Mouse (Mus musculus) layer of hippocampus, adult 9-10 months (tissue): Measurements from ENCODE around the gene Eef1a2.
"Not testable (repeated sequence)": the region's sequence is repeated elsewhere in the genome, so short reads cannot be mapped to it uniquely, and the experiment has no call there.

Experiments
- DNase-seq: peaks from one replicate; pipeline ENCODE4 v3.0.0; 2022; ENCODE audit warnings: low spot score

Gene Eef1a2

GRCm38 (mm10) chr2:181156248-181157121, at the start of gene Eef1a2:
Gene Eef1a2, minus strand, starts transcription at chr2:181157014.
- DNase-seq = no peak

DNA sequence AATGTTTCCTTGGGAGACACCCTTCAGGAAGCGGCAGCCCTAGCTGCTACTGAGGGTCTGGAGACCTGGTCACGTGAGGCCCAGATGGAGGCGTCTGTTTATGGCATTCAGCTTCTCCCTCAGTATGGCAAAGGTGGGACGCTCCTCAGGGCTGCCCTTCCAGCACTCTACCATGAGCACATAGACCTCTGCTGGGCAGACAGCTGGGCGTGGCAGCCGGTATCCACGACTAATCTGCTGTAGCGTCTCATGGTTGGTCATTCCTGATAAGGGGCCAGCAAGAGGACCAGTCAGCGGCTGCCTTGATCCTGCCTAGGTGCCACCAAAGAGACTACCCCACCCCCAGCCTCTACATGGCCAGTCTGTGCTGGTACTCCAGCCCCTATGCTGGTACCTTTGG, 49.3 kb upstream of the Eef1a2 start:
- no peak for DNase-seq

GRCm38 (mm10) chr2:181205678-181206077, 48.9 kb upstream of the Eef1a2 start:
- DNase-seq = no peak

DNA sequence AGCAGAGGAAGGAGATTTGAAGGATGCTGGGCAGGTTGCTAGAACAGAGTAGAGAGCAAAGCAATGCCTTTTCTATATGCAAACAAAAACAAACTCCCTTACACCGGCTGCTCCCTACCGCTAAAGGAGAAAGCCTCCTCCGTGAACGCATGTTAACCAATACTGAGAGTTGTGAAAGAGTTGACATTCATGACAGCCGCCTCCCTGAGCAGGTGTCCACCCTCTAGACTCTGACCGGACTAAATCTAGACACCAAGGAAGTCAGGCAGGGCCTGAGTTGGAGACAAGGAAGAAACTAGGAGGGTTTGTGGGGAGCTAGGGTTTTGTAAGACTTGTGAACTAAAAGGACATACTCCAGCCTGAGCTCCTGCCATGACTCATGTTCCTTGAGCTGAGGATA, 46.1 kb upstream of the Eef1a2 start:
- no peak for DNase-seq

DNA sequence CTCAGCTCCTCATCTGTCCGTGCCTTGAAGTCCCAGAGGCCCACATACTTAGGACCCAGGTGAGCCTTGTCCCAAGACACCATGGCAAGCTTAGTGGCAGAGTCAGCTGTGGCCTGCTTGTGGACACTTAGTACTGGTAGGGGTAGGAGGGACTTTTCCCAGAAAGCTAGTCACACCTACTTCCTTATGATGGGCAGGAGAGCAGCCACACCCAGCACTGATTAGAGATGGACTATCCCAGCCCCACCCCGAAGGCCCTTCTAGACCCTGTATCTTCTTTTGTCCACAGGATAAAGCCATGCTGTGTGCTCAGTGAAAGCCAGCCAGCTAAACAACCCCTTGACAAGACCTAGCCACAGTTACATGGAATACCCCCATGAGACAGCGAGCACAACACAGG, 45.6 kb upstream of the Eef1a2 start, which contains the start of gene Ptk6:
Gene Ptk6, minus strand, starts transcription at position 368 of the 400 bp plus-strand sequence.
- no peak for DNase-seq

GRCm38 (mm10) chr2:181201606-181202005, 44.8 kb upstream of the Eef1a2 start:
- no peak for DNase-seq

- DNase-seq = no peak
Measured at GRCm38 (mm10) chr2:181196628-181197300, 40.0 kb upstream of the Eef1a2 start.

GRCm38 (mm10) chr2:181193044-181193443, 36.2 kb upstream of the Eef1a2 start:
- no peak for DNase-seq

DNA sequence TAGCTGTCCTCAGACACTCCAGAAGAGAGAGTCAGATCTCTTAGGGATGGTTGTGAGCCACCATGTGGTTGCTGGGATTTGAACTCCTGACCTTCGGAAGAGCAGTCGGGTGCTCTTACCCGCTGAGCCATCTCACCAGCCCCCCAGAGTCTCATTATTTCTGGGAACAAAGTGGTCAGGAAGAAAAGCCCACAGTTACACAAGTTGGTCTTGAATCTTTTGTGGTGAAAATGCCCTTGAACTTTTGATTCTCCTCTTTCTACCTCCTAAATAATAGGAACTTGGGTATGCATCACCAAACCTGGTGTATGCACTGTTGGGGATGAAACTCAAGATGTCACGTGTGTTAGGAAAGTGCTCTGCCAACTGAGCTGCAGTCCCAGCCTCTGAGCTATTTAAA, 35.1 kb upstream of the Eef1a2 start:
- no peak for DNase-seq

DNA sequence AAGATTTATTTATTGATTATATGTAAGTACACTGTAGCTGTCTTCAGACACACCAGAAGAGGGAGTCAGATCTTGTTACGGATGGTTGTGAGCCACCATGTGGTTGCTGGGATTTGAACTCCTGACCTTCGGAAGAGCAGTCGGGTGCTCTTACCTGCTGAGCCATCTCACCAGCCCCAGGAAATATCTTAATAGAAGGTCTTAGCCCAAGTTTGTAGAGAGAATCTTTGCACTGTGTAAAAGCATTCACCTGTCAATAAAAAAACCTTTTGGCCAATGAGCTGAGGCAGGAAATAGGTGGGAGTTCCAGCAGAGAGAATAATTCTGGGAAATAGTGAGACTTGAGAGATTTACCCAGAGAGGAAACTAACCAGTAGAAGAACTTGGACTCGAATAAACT, 34.6 kb upstream of the Eef1a2 start:
- DNase-seq = not testable (repeated sequence)

DNA sequence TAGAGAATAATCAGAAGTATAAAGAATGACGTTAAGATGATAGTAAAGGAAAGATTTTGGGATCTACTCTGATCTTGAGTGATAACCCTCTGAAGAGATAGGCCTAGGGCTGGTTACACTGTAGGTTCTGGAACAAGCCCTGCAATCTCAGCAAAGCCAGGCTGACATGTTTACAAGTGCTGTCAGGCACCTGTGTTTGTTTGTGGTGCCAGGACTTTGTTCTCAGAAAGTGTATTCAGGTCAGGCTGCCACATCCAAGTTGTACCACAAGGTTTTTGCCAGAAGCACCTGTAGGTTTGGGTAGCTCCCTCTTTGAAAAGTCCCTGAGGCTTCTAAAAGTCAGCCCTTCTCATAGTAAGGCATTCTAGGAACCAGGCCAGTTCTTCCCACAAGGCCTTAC, 32.5 kb upstream of the Eef1a2 start:
- DNase-seq = no peak

- DNase-seq = no peak
Measured at GRCm38 (mm10) chr2:181188681-181189080, 31.9 kb upstream of the Eef1a2 start.

DNA sequence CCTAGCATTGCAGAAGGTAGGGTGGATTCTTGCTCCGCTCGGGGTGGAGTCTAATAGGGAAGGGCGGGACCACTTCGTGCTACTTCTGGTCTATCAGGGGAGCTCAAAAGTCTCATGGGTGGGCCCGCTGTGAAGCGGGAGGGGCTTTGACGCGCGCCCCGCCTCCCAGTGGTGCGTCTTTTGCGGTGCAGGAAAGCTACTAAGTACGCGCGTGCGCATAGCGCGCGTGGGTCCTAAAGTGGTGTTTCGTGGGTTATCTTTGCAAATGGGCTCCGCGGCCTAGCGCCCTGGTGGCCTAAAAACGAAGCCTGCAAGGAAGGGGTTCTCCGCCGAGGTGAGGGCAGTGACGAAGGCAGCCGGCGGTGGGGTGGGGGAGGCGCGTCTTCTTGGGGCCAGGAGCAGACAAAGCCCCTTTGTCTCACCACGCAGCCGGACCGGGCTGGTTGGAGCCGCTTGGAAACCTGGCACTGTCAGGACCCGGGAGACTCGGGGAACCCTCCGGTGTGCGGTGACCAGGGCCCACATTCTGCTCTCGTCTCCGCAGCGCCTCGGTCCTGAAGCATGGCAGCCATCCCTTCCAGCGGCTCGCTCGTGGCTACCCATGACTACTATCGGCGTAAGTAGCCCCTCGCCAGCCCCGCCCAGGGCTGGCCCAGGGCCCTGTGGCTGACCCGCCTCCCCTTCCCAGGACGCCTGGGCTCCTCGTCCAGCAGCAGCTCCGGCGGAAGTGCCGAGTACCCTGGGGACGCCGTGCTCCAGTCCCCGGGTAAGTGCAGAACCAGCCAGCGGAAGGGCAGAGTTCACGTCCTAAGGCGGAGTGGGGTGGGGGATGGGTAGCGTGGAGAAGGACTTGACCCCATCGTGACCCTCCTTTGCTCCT, 30.5 kb upstream of the Eef1a2 start, which contains the start of gene Ppdpf:
Gene Ppdpf, plus strand, starts transcription at position 127 of the 880 bp plus-strand sequence.
- peak; percentile 75 for DNase-seq

DNA sequence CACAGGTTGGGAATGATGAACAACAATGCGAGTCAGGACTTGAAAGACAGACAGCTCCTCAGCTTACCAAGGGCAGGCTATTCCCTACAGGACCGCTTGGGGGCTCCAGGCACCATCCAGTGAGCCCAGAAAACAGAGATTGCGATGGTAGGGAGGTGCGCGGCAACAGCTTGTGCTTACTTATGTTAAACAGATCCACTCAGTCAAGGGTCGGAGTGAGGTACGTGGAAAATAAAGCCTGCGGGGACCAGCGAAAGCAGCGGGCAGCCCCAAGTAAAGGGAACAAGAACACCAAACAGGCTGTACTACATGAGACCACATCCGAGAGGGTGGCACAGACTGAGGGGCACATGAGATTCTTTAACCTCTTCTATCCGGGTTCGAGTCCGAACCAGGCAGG, 29.8 kb upstream of the Eef1a2 start:
- DNase-seq = peak; percentile 86

GRCm38 (mm10) chr2:181180898-181181297, 24.1 kb upstream of the Eef1a2 start:
- no peak for DNase-seq

DNA sequence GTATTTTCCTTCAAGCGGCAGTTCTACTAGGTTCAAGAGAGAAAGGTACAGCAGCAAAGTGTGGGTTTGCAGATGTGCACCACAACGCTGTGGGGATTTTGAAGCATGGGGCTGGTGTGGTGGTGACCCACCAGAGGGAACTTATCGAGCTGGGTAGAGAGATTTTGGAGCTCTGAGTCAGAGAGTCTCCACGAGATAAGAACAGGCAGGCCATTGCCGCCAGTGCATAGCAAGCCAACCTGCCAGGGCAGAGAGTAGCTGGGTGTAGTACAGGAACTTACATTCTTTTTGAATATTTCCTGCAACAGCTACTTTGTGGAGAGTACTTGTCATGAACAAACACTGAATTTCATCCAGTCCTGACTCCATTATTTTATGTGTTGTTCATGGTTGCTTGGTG, 21.7 kb upstream of the Eef1a2 start:
- DNase-seq = no peak

DNA sequence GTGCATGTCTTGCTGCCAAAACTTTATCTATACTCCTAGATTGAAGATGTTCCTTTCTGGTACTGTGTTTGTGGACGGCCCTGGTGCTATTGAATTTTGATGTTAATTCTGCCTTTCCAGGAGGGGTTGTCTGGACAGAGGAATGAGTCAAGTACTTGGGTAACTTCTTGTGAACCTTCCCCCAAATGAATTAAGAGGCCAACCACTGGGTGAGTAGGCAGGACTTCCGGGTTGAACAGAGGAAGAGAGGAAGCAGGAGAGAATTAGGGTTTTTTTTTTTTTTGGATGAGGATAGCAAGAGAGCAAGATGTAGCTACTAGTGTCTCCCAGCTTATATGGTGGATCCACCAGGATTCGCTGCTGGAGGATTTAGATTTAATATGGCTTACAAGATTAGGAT, 21.2 kb upstream of the Eef1a2 start:
- no peak for DNase-seq

- DNase-seq = no peak
Measured at GRCm38 (mm10) chr2:181174646-181175045, 17.8 kb upstream of the Eef1a2 start.

DNA sequence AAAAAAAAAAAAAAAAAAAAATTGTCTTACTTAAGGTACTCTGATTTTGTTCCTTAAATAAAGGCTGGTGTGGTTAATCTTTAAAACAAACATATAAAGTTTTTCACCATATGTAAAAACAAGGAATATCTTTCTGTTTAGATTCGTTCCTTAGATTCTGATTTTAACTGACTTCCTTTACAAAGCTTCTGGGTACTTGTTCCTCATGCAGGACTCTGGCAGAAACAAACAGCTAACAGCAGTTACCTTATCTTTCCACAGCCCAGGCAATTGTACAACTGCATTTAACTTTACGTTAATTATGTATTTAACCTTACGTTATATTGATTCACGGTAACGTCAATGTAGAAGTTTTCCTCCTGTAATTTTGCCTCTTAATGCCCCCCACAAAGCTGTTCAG, 9.7 kb upstream of the Eef1a2 start:
- no peak for DNase-seq

DNA sequence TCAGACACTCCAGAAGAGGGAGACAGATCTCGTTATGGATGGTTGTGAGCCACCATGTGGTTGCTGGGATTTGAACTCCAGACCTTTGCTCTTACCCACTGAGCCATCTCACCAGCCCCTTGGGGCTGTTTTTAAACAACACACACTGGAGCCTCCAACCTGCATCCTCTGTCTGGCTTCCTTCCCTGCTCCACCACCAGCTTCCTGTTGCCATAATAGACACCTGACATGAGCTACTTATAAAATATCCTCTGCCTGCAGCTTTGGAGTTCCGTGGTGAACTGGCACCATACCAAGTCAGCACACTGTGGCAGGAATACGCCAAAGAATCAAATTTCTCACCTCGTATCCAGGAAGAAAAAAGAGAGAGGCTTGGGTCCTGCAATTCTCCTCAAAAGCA, 4.0 kb upstream of the Eef1a2 start:
- DNase-seq = no peak

DNA sequence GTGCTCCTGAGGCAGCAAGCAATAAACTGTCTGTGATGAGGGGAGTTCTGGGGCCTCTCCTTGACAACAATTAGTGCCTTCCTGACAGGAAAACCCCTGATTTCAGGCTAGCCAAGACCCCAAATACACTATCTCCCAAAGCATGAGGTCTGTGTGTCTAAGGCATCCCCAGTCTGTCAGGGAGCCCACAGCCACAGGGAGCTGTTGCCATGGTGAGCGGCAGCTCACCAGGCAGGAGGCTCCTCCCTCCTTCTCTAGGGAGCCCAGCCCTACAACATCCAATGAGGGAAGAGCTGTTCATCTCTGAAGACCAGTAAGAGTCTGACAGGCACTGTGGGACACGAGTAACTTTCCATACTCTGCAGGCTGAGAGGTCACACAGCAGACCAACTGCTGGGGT, 3.0 kb upstream of the Eef1a2 start:
- no peak for DNase-seq

GRCm38 (mm10) chr2:181159091-181159514, 2.3 kb upstream of the Eef1a2 start:
- DNase-seq = no peak
